Mouse (Mus musculus) c-Kit-positive CD71-negative TER-119-negative erythroid progenitor cells, embryonic 14.5 days (primary cell): Measurements from ENCODE around the gene Slc13a2.

Experiments
- DNase-seq: peaks from one replicate; pipeline ENCODE4 v3.0.0-alpha.2; 2013; ENCODE audit warnings: low read depth

Gene Slc13a2

GRCm38 (mm10) chr11:78422055-78422819 is at the start of gene Slc13a2:
TSS of gene Slc13a2 (minus strand) at chr11:78422217.
- no peak for DNase-seq

GRCm38 (mm10) chr11:78471326-78472103 is 49.5 kb upstream of the Slc13a2 start:
- no peak for DNase-seq

- no peak for DNase-seq
These were observed 45.9 kb upstream of the Slc13a2 start for GRCm38 (mm10) chr11:78467932-78468331.

- no peak for DNase-seq
These were observed 45.5 kb upstream of the Slc13a2 start for GRCm38 (mm10) chr11:78467515-78467914.

- no peak for DNase-seq
These were observed 44.4 kb upstream of the Slc13a2 start for GRCm38 (mm10) chr11:78466242-78466912.

GRCm38 (mm10) chr11:78465568-78466180 is 43.7 kb upstream of the Slc13a2 start, which contains the start of gene Slc46a1:
TSS of gene Slc46a1 (plus strand) at chr11:78465697.
- DNase-seq: peak; percentile 56

GRCm38 (mm10) chr11:78465116-78465515 is 43.1 kb upstream of the Slc13a2 start:
- no peak for DNase-seq

- no peak for DNase-seq
These were observed 41.4 kb upstream of the Slc13a2 start for GRCm38 (mm10) chr11:78463286-78464036.

GRCm38 (mm10) chr11:78462669-78463068 is 40.7 kb upstream of the Slc13a2 start:
- no peak for DNase-seq

- DNase-seq: no peak
These were observed 39.9 kb upstream of the Slc13a2 start for GRCm38 (mm10) chr11:78461894-78462293.

- DNase-seq: no peak
These were observed 36.7 kb upstream of the Slc13a2 start for GRCm38 (mm10) chr11:78458740-78459139.

GRCm38 (mm10) chr11:78455308-78455707 is 33.3 kb upstream of the Slc13a2 start:
- DNase-seq: peak; percentile 51

GRCm38 (mm10) chr11:78454276-78454675 is 32.3 kb upstream of the Slc13a2 start:
- no peak for DNase-seq

- DNase-seq: peak; percentile 63
These were observed 31.7 kb upstream of the Slc13a2 start for GRCm38 (mm10) chr11:78453675-78454074.

GRCm38 (mm10) chr11:78450337-78450736 is 28.3 kb upstream of the Slc13a2 start:
- no peak for DNase-seq

- no peak for DNase-seq
These were observed 26.2 kb upstream of the Slc13a2 start for GRCm38 (mm10) chr11:78448242-78448641.

- DNase-seq: no peak
These were observed 25.2 kb upstream of the Slc13a2 start for GRCm38 (mm10) chr11:78447168-78447567.

GRCm38 (mm10) chr11:78443115-78443514 is 21.1 kb upstream of the Slc13a2 start:
- no peak for DNase-seq

GRCm38 (mm10) chr11:78438399-78438930 is 16.4 kb upstream of the Slc13a2 start:
- DNase-seq: no peak

- no peak for DNase-seq
These were observed 15.2 kb upstream of the Slc13a2 start for GRCm38 (mm10) chr11:78437182-78437581.

GRCm38 (mm10) chr11:78435776-78436349 is 13.8 kb upstream of the Slc13a2 start:
- DNase-seq: peak; percentile 51
